Mouse (Mus musculus): ENCODE data around the gene Cblc.

Gene Cblc

DNA sequence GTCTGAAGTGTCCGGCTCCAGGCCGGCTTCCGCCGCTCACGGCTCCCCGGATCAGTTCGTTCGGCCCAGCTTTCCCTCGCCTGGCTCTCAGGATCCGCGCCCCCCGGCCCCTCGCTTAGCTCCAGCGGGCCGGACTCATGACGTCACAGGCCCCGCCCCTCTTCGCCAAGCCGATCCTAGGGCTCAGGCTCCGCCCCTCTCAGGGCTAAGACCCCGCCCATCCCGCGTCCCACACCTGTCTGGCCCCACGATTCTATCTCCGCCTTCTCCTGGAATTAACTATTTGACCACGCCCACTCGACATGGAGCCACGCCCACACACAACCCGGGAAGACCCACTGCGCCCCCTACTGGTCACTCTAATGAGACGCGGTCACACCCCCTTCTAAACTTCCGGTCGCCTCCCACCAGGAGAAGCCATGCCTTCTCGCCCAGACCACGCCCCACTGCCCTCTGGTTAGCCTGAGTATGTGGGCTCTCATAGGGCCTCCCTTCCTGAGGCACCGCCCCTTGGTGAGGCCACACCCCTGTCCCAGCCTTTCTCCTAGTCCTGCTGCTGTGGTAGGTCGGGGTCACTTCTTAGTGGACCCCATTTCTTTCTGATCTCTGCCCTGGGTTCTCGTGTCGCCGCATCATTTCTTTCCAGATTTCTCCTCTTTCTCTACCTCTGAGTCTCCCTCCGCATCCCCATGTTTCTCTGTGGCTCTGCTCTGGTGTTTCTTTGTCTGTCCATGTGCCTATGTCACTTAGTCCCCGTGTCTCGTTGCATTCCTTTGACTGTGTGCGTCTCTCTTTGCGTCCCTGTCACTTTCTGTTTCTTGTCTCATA lies 47.0 kb downstream of the Cblc start:
- peak; percentile 97 for DNase-seq

GRCm38 (mm10) chr7:19748219-19749195 lies 48.1 kb downstream of the Cblc start:
- peak; percentile 40 for DNase-seq

GRCm38 (mm10) chr7:19747420-19748218 lies 49.0 kb downstream of the Cblc start:
- peak; percentile 56 for DNase-seq

DNA sequence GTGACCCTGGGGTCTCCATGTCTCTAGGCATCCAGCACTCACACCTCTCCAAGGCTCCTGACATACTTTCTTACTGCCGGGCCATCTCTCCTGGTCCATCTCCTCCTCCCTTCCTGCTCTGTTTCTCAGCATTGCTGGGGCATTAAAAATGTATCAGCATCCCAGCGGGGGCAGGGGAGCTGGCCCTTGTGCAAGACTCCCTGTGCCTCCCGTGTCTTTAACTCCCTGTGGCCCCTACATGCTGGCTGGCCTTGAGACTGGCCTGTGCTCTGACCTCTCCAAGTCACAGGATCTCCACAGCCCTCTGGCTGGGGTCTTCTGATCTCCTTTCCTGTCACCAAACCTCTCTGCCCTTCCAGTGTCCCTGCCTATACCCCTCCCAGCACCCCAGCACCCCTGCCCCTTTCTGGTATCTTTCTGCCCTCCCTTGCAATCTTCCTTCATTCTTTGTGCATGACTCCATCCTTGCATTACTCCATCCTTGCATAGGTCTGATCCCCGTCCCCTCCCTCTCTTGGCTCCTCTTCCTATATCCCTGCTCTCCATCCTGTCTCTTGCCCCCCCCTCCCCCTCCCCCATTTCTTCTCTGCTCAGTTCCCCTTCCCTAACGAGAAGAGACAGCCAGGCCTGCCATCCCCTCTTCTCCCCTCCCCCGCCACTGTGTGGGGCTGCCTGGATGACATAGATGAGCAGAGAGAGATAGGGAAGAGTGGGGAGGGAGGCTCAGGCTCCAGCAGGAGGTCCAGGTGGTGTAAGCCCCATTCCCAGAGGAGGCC lies 50.0 kb downstream of the Cblc start:
- DNase-seq: no peak

GRCm38 (mm10) chr7:19745971-19746370 lies 50.6 kb downstream of the Cblc start:
- DNase-seq: no peak

DNA sequence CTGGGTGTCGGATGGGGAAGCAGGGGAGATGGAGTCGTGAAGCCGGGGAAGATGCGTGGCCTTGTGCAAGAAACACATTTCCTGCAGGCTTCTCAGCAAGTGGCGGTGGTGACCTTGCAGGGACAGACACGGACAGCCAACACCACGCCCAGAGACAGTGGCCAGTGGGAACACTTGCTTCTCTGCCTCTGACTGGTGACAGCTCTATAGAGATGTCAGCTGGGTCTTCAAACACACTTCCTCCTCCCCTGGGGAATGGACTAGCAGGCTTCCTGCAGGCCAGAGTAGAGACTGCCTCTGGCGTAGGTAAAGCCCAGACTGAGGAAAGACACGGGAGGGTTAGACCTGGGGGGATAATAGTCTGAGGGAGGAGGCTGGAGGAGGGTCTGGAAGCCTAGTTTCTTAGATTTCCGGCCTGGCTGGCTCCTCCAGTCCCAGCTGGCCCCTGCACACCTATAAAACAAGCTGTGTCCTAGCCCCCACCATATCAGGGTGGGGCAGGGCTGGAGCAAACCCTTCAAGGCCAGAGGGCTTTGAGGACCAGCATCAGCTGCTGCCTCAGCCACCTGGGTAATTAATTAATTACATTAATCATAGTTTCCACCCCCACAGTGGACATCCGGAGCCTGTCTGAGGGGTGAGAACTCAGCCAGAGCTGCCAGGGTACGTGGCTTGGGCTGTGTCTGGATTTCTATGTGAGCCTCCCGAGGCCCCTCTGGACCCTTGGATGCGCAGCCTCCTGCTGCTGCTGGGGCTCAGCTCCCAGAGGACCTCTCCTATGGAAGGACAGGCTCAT lies 51.8 kb downstream of the Cblc start:
- no peak for DNase-seq

DNA sequence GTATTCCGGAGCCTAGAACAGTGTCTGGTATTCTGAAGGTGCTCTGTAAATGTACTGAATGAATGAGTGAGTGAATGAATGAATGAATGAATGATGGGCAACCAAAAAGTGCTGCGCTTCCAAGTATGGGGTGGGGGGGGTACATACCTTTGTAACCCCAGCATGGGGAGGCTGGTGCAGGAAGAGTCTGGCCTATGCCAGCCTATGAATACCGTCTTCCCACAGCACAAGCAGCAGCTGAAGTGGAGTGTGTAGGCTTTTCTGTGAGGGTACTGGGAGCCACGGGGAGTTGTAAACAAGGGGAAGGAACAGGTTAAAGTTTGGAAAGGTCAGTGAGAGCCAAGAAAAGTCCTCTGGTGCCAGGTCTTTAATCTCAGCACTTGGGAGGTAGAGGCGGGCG lies 52.8 kb downstream of the Cblc start:
- DNase-seq: no peak

GRCm38 (mm10) chr7:19742468-19742867 lies 54.1 kb downstream of the Cblc start:
- DNase-seq: no peak

DNA sequence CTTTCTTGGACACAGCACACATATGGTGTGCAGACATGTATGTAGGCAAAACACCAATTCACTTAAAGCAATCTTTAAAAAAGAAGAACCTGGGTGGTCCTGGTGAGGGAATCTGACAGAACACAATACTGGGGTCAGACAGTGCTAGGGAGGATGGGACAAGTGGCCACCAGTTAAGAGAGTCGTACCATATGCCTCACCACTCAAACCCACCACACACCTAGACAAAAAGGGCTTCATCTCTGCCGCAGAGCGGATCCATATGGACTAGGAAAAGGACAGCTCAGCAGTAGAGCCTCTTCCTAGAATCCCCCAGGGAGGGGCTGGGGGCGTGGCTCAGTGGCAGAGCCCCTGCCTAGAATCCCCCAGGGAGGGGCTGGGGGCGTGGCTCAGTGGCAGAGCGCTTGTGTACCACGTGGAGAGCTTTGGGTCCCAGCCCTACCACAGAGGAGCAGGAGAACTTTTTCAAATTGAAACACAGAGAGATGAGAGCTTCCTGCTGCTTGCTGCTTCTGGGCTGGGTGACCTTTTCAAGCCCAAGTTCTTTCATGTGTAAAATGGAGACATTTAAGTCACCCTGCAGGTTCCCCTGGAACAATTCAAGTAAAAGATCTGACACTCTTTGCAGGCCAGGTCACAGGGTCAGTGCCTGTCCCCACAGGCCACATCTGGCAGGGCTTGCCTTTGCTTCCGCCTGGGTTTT lies 55.1 kb downstream of the Cblc start:
- DNase-seq: peak; percentile 32

- peak; percentile 37 for DNase-seq
Measured at GRCm38 (mm10) chr7:19740269-19740668, 56.3 kb downstream of the Cblc start.

DNA sequence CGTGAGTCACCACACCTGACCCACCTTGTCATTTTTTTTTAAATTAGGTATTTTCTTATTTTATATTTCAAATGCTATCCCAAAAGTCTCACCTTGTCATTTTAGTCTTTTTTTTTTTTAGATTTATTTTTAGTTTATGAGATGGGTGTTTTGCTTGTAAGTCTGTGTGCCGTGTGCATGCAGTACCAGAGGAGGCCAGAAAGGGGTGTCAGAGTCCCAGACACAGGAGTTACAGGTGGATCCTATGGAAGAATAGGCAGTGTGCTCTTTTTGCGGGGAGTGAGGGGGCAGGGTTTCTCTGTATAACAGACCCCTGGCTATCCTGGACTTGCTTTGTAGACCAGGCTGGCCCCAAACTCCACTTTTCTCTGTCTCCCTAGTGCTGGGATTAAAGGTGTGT lies 57.8 kb downstream of the Cblc start:
- no peak for DNase-seq

DNA sequence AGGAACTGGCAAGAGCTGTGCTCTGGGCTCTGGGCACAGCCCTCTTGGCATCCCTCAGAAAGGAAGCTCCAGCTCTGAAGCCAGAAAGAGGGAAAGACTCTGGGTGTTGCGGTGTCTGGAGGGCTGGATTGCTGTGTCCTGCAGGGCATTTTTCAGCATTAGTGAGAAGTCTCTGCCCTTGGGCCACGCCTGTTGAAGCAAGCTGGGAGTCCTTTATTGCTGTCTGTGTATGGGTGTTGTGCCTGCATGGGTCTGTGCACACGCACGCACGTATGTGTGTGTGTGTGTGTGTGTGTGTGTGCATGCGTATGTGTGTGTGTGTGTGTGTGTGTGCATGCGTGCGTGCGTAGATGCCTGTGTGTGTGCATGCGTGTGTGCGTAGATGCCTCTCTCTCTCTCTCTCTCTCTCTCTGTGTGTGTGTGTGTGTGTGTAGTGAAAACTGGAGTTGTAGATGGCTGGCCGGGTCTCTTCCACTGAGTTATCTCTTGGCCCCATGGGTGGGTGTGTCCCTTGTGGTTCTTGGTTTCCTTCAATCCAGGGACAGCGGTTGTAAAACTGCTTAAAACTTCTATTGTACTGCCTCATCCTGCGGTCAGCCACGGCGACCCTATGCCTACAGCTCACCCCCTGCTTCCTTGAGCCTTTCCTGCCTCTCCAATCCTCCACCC lies 60.1 kb downstream of the Cblc start:
- no peak for DNase-seq

GRCm38 (mm10) chr7:19734178-19734666 lies 62.4 kb downstream of the Cblc start:
- DNase-seq: no peak

Data from lung, postnatal 14 days (tissue).